Mouse (Mus musculus) G1E (cell line): ENCODE data around the gene Polg2. TPM values are rescaled to one million over a fixed set of nuclear protein-coding genes. Genes with fewer than 3 reads are reported as not detected.

Experiments
- ATAC-seq: 2 replicates; pipeline ENCODE4 v1.8.0; 2016; ENCODE audit warnings: mild to moderate bottlenecking; ENCODE audit not compliant: insufficient number of reproducible peaks, poor library complexity, low FRiP score, severe bottlenecking; ENCODE audit errors: extremely low read depth
- DNase-seq: peaks from one replicate; pipeline ENCODE4 v3.0.0; 2012; ENCODE audit warnings: low spot score
- H3K27me3 ChIP-seq: 2 replicates; pipeline ENCODE4 v1.6.1; 2012; ENCODE audit warnings: mild to moderate bottlenecking, low read length, inconsistent platforms; ENCODE audit not compliant: insufficient read depth
- H3K36me3 ChIP-seq: replicated peaks from 2 replicates; pipeline ENCODE3; 2012; ENCODE audit warnings: mild to moderate bottlenecking, inconsistent platforms
- H3K4me1 ChIP-seq: 2 replicates; pipeline ENCODE4 v1.6.1; 2012; ENCODE audit warnings: low read depth, low read length, inconsistent platforms, mixed read lengths; ENCODE audit not compliant: insufficient read depth
- H3K4me3 ChIP-seq: 2 replicates; pipeline ENCODE4 v1.5.1; 2012; ENCODE audit warnings: low read depth, mild to moderate bottlenecking, inconsistent platforms, low read length, moderate library complexity, mixed read lengths
- H3K9me3 ChIP-seq: replicated peaks from 2 replicates; pipeline ENCODE4 v1.6.1; 2012; ENCODE audit warnings: inconsistent platforms
- CTCF ChIP-seq: IDR thresholded peaks from 2 replicates; pipeline ENCODE4 v1.5.1; 2012; ENCODE audit warnings: low read depth, low read length, inconsistent platforms, mixed read lengths
- GATA1 ChIP-seq: IDR thresholded peaks from 2 replicates; pipeline ENCODE4 v1.6.1; 2012; ENCODE audit warnings: borderline replicate concordance, low read length, inconsistent platforms, mixed read lengths
- GATA2 ChIP-seq: IDR thresholded peaks from 2 replicates; pipeline ENCODE4 v1.6.1; 2012; ENCODE audit warnings: low read depth, low read length, inconsistent platforms, borderline replicate concordance
- POLR2AphosphoS5 ChIP-seq: IDR thresholded peaks from 2 replicates; pipeline ENCODE4 v1.6.1; 2012; ENCODE audit warnings: low read depth, low read length, inconsistent platforms; ENCODE audit not compliant: insufficient replicate concordance
- TAL1 ChIP-seq: conservative IDR thresholded peaks from 2 replicates; pipeline ENCODE4 v1.6.1; 2012; ENCODE audit warnings: low read depth, low read length, inconsistent platforms, mixed read lengths
- polyA plus RNA-seq: library from polyadenylated mRNA; stranded (reverse); fragments of >175 nt; gene quantifications from 2 replicates; pipeline ENCODE4 v1.2.3, GENCODE M21; 2012
- total RNA-seq, 2 experiments: library from RNA; stranded (forward) in 1 of 2; stranded (reverse) in 1 of 2; fragments of 200-1000 nt in 1 of 2; fragments of >200 nt in 1 of 2; fragmentation: Nextera tagmentation in 1 of 2; gene quantifications; 2 replicates each; pipeline ENCODE4 v1.2.3; 2014 to 2017

The Polg2 gene
- total and polyA plus RNA-seq, 3 experiments = 2.7 to 10.3 (median 8.5) TPM

DNA sequence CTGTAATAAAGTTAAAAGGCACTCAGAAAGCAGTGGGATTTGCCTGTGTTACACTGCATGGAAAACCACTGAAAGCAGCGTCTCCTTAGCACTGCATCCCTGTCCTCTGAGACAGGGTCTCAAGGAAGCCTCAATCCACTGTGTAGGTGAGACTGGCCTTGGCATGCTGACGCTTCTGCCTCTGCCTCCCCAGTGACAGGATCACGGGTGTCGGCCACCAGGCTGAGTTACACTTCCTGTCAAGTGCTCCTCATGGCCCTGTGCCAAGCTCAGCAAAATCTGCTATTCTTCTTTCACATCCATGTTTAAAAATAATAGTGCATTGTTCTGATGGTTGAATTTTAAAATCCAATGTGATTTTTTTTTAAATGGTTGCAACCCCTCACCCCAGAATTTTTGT is 41.6 kb upstream of the Polg2 start:
- TF ChIP-seq GATA2 = no peak
- no peak for TF ChIP-seq GATA1
- no peak for TF ChIP-seq CTCF
- no peak for TF ChIP-seq TAL1
- no peak for TF ChIP-seq POLR2AphosphoS5
- H3K4me1 ChIP-seq = 0 out of 2 replicates have a peak, but pooled peaks cover 2% of the 10 kb centered on the region
- no peak overlapping the region for H3K4me3 ChIP-seq
- H3K9me3 ChIP-seq = no peaks in the 10 kb centered on the region
- H3K36me3 ChIP-seq = peaks cover 78% of the 10 kb centered on the region
- no peaks in the 10 kb centered on the region for H3K27me3 ChIP-seq
- no peak for DNase-seq
- no peak for ATAC-seq

DNA sequence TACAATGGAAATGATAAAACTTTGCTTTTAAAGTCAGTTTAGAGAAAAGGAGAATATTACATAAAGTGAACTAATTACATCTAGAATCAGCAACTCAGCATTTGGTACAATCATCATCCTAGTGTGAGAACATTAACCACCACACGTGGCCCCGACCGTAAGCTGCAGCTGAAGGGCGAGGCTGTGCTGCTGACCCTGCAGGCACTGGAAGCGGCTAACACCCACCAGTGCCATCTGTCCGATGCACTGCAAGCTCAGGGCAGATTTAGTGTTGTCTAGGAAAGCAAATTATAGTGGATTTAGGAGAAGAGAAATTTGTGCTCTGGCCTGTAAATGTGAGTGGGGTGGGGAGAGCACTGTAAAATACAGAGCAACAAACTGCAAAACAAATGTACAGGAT is 40.9 kb upstream of the Polg2 start:
- Histone ChIP-seq H3K4me3 (no peak overlapping the region), H3K36me3 (peaks cover 86% of the 10 kb centered on the region), H3K27me3 (no peaks in the 10 kb centered on the region), H3K4me1 (0 out of 2 replicates have a peak, but pooled peaks cover 2% of the 10 kb centered on the region), H3K9me3 (no peaks in the 10 kb centered on the region)
- ATAC-seq (no peak), DNase-seq (no peak)
- TF ChIP-seq POLR2AphosphoS5 = no peak

DNA sequence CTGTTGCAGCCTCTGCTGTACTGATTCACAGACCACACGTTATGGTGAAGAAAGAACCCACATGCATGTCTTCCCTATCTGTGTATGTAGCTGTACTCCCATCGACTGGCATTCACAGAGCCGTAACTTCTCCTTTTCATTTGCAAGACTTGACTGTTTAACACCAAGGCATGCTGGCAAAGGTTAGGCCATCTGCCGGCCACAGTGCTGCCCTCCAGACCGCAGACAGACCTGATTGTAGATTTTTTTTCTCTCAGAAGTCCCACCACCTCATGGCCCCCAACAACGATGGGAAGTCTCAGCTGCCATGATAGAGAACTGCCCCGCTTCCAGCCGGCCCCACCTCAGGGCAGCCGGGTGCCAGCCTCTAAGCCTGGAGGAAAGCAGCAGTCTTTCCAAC is 40.3 kb upstream of the Polg2 start:
- Histone ChIP-seq H3K9me3 (no peaks in the 10 kb centered on the region), H3K36me3 (peaks cover 88% of the 10 kb centered on the region), H3K4me1 (0 out of 2 replicates have a peak, but pooled peaks cover 2% of the 10 kb centered on the region), H3K4me3 (no peak overlapping the region), H3K27me3 (no peaks in the 10 kb centered on the region)
- no peak for DNase-seq
- ATAC-seq = no peak
- TF ChIP-seq GATA1 (no peak), TAL1 (no peak), CTCF (no peak), GATA2 (no peak), POLR2AphosphoS5 (no peak)

DNA sequence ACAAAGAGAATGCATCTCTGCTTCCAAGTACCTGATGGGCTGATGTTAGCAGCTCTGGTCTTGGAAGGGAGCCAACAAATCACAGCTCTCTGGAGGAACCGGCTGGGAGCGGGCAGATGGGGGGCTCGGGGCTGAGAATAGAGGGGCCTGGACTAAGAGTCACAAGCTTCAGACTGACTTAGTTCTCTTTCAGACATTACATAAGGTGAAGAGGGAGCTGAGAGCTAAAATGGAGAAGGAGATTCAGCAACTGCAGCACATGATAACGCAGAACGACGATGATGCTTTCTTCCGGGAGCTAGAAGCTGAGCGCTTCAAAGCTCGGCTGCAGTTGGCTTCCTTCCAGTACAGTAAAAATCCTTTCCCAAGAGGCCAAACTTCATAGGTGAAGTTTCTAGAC is 39.0 kb upstream of the Polg2 start:
- no peaks in the 10 kb centered on the region for H3K27me3 ChIP-seq
- no peaks in the 10 kb centered on the region for H3K9me3 ChIP-seq
- no peak for ATAC-seq
- H3K4me3 ChIP-seq = no peak overlapping the region
- TF ChIP-seq TAL1 = no peak
- no peak for TF ChIP-seq CTCF
- no peak for TF ChIP-seq GATA1
- TF ChIP-seq POLR2AphosphoS5 = no peak
- 0 out of 2 replicates have a peak, but pooled peaks cover 2% of the 10 kb centered on the region for H3K4me1 ChIP-seq
- H3K36me3 ChIP-seq = peaks cover 91% of the 10 kb centered on the region
- DNase-seq = no peak

DNA sequence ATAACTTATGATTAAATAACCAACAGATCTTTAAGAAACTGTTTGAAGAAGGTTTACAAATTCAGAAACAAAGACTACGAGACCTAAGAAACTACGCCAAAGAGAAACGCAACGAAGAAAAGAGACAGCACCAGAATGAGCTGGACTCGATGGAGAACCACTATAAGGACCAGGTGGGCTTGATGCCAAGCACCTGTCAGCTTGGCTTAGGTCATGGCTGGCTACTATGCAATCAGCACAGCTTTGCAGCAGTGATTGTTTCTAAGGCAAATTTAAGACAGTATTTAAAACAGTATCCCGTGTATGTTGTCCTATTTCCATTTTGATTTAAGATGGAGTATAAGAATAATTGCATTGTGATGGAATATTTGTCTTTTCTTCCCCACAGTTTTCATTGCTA is 38.5 kb upstream of the Polg2 start:
- DNase-seq (no peak), ATAC-seq (no peak)
- TF ChIP-seq CTCF (no peak), GATA2 (no peak), POLR2AphosphoS5 (no peak), GATA1 (no peak), TAL1 (no peak)
- H3K36me3 ChIP-seq = peaks cover 91% of the 10 kb centered on the region
- no peaks in the 10 kb centered on the region for H3K9me3 ChIP-seq
- 0 out of 2 replicates have a peak, but pooled peaks cover 2% of the 10 kb centered on the region for H3K4me1 ChIP-seq
- H3K4me3 ChIP-seq = no peak overlapping the region
- no peaks in the 10 kb centered on the region for H3K27me3 ChIP-seq

DNA sequence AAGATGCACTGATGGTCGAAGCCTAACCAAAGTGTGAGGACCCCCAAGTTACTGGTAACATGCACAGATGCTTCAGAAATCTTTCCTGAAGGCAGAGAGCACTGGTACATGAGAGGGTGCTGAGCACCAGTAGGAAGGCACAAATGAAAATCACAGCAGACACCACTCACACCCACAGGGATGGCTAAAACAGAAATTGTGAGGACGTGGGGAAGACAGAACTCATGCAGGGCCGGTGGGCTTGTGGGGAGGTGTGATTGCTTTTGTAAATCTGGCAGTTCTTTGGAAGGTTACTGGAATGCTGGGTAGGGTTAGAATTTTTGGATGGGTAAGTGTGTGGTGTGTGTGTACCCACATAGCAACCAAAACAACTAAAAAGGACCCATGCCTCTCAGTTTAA is 37.8 kb upstream of the Polg2 start:
- Histone ChIP-seq H3K4me3 (no peak overlapping the region), H3K4me1 (0 out of 2 replicates have a peak, but pooled peaks cover 2% of the 10 kb centered on the region), H3K9me3 (no peaks in the 10 kb centered on the region), H3K36me3 (peaks cover 92% of the 10 kb centered on the region), H3K27me3 (no peaks in the 10 kb centered on the region)
- DNase-seq (no peak), ATAC-seq (no peak)
- TF ChIP-seq CTCF (no peak), POLR2AphosphoS5 (no peak), GATA2 (no peak), GATA1 (no peak), TAL1 (no peak)

DNA sequence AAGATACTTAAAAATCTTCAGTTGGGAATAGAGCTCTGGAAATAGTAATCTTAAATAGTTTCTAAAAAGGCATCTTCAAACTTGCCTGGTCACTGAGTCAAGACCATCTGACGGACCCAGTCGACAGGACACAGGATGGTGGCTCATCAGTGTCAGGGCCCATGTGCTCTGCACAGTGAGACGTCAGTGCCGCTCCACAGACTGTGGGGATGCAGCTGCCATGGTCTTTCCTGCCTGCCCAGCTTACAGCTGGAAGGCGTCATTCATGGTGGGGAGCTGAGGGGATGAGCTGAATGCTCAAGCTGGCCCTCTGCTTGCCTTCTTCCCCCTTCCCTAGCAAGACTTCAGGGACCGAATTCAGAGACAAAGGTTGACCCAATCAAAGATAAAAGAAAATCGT is 37.0 kb upstream of the Polg2 start:
- Histone ChIP-seq H3K4me3 (no peak overlapping the region), H3K36me3 (peaks cover 98% of the 10 kb centered on the region), H3K4me1 (0 out of 2 replicates have a peak, but pooled peaks cover 2% of the 10 kb centered on the region), H3K27me3 (no peaks in the 10 kb centered on the region), H3K9me3 (no peaks in the 10 kb centered on the region)
- no peak for DNase-seq
- no peak for ATAC-seq
- no peak for TF ChIP-seq POLR2AphosphoS5
- TF ChIP-seq CTCF = no peak
- no peak for TF ChIP-seq TAL1
- TF ChIP-seq GATA1 = no peak
- TF ChIP-seq GATA2 = no peak
